Mouse (Mus musculus) cerebellum, adult 9-10 months (tissue): Measurements from ENCODE around the gene Cmtr1.
"Not testable (repeated sequence)": the region's sequence is repeated elsewhere in the genome, so short reads cannot be mapped to it uniquely, and the experiment has no call there.

ENCODE experiments used
- DNase-seq: peaks from one replicate; pipeline ENCODE4 v3.0.0; 2022

The Cmtr1 gene

DNA sequence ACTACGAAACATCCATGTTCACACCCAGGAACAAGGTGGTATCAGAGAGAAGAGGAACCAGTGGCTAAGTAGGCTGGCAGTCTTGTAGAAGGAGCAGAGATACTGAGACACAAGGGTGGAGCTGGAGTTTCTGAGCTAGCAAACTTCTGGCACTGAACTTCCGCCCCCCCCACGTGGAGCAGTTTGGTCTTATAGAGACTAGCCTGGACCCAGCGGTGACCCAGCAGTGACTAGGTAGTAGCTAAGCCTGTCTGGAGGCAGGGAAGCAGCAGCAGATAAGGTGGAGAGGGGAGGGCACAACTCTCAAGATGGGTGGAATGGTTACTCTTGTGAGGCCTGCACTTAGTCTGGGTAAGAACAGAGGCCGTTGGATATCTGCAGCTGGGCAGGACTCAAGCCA, 48.4 kb downstream of the Cmtr1 start:
- no peak for DNase-seq

DNA sequence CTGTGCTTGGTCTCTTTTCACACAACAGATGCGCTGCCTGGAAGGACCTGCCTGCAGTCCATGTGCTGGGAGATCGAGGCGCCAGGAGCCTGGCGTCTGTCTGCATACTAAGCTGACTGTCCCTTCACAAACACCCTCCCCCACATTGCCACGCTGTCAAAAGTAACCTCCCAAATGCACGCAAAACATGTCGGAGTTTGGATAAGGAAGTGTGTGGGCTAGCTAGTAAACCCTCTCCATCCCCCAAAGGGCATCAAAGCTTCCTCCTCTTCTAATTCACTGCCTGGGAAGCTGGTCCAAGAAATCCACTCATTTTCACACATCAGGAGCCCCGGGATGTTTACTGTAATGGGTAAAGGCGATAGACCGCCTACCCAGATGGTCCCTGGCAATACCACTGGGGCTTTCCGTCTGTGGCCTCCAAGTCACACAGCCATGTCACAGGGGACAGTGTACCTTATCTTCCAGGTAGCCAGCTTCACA, 50.2 kb downstream of the Cmtr1 start:
- peak; percentile 58 for DNase-seq

DNA sequence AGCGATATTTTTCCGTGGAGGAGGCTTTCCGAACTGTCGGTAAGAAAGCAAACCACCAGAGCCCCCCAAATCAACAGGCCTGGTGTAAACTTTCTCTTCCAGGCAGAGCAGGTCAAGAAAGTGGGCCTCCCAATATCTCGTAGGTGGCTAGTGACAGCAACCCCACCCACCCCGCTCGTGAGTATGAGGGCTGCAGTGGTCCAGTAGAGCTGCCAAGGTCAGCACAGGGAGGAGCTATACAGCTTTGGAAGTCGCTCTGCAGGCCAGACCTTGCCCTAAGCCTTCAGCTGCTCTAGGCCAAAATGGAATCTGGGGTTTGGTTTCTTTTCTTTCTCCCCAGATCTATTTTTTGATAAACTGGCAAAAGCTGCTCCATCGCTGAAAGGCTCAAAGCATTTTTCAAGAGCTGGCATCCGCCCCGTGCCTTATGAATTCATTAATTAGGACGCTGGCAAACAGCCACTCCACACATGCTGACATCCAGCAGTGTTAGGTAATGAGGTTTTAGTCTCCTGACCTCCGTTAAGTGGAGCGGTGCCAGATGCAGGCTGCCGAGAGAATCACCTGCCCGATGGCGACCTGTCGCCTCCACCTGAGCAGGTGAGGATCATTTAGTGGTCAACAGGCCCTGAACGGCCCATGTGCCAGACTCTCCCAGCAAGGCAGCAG, 50.8 kb downstream of the Cmtr1 start:
- peak; percentile 96 for DNase-seq

DNA sequence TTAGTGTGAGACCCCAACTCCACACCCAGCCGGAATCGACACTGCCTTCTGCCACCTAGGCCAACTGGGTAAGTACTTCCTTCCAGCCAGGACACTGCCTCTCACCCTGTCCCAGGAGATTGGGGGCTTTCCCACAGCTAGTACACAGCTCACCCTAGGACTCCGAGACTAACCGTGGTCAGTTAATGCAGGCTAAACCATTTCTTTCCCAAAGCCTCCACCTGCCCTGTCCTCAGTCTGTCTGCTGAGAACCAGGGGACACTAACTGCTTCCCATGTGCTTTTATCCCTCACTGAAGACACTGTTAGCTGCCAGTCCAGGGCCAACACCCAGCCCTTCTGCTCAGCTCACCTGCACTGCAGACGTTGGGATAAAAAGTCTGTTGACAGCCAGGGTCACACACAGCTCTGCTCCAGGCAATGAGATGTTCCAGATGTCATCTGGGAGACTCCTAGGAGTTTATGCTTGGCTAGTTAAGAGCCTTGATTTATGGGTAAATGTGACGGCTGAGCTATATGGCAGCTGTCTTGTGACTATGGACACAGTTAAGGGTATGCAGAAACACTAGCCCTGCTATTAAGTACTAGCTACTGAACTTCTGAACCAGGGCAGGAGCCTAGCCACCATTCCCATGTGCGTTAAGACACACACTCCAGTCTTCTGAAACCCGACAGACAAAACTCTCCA, 51.5 kb downstream of the Cmtr1 start:
- no peak for DNase-seq

DNA sequence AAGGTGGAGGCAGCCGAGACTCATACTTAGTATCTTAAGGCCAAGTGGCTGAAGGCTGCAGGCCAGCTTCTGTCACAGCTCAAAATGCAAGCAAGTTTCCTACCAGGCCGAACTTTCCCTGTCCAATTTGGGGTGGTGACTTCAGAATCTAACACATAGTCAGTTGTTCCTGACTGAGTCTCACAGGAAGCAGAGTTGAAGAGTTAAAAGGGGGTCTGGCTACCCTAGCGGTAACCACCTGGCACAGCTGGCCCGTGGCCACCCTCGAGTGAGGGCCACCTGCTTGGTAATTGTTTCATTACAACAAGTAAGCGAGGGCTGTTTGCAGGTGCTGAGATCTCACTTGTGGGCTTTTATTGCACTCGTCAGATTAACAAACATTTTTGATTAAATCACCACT, 52.2 kb downstream of the Cmtr1 start:
- DNase-seq: peak; percentile 60

DNA sequence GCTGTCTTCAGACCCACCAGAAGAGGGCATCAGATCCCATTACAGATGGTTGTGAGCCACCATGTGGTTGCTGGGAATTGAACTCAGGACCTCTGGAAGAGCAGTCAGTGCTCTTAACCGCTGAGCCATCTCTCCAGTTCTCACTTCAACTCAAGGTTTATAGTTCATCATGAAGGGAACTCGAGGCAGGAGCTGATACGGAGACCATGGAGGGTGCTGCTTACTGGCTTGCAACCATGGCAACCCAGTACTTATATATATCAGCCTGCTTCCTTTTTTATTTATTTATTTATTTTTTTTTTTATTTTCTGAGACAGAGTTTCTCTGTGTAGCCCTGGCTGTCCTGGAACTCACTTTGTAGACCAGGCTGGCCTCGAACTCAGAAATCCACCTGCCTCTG, 53.3 kb downstream of the Cmtr1 start:
- DNase-seq: not testable (repeated sequence)

DNA sequence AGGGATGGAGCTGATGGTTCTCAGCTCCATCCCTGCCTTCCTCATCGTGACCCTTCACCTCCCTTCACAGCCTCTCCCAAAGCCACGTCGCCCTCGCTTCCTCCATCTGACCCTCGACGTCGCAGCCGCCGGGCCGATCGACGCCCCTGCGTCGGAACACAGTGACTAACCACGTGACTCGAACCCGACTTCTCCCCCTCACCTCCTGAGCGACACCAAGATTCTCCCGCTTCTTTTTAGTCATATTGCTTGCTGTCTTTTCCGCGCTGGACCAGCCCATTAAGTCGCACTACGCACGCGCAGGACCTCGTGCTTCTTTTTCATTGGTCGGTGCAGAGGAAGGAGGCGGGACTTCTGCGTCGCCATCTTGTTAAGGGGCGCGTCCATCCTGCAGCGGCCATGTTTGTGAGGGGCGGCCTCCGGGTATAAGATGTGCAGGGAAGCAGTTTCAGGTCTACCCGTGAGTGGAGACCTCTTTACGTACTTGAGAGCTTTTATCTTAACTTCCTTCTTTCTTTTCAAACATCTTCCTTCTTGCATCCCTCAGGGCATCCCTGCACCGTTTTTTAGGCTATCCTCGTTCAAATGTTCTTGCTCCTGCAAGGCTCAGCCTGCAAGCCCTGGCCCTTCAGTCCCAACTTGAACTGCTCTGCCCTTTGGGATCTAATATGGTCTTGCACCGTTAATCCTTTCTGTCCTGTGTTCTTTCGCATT, 56.5 kb downstream of the Cmtr1 start, which contains the start of gene Ccdc167:
Gene Ccdc167 (minus strand): TSS at position 313 of the 714 bp plus-strand sequence.
- peak; percentile 98 for DNase-seq

DNA sequence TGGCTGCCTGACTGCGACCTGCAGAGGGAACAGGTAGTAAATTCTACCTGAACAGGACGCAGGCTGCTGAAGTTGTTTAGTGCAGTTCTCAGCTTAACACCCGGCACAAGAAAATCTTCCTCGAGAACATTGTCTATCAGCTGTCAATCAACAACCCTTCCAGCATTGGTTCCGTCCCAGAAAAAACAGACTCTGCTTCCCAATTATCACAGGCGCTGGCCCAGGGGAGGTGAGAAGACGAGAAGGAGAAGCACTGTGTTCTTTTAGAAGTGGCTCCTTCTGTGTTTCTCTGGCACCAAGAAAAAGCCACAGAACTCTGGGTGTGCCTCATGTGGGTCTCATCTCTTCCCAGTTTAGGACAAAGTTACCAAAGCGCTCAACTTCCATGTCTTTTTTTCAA, 58.3 kb downstream of the Cmtr1 start:
- no peak for DNase-seq

DNA sequence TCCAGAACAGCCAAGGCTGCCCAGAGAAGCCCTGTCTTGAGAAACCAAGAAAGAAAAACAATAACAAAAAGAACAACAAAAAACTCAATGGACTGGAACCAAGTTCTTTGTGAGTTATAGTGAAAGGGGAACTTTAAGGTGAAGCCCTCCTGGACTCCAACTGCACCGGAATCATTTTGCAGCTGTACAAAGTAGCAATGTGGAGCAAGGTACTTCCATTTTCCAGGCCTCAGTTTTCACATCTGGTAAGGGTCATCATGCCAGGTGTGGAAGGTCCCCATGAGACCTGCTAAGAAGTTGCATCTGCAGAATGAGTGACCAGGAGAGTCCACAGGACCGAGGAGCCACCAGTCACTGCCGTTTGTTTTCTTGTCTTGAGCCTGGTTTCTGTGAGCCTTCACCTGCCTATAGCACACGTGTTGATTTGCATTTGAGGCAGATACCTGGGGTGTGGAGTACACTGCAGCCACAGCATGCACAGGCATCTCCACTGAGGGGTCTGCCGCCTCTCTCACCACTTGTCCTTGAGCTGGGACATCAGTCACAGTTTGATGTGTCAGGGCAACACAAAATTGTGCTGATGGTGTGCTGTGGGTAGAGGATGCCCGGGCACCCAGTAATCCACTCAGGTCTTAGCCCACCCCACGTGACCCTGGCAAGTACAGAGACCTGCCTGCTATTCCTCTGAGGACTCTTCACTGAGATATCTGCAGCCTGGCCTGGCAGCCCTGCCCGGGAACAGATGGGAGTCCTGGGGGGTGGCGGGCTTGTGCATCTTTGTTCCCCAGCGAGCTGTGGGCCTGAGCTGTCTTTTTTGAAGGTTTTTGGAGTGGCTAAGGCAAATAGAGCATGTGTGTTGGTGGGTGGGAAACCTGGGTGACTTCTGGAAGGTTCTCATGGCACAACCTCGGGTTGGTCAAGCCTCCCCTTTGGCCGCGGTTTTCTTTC, 59.5 kb downstream of the Cmtr1 start:
- peak; percentile 90 for DNase-seq

DNA sequence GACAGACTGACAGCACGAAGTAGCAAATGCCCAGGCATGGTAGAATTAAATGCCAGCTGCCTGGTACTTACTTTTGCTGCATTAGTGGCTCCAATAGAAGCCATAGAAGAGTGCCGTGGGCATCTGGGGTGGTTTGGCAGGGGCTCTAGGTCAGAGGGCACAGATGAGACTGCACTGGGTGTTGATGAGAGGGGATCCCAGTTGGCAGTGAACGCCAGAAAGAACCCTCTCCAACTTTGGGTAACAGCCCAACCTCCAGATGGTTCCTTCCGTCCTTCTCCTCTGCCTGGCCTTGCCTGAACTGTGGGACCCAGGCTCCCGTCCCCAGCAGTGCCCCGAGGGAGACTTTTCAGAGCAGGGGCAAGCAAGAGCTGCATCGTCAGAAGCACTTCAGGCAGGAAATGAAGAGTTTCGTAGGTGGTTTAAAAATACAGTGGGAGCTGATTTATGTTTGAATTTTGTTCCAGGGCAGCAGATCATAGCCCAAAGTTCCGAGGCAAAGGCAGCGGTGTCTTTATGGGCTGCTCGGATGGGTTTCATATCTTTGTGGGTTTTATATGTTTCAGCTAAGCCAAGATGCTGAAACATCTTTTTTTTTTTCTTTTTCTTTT, 60.5 kb downstream of the Cmtr1 start:
- no peak for DNase-seq

DNA sequence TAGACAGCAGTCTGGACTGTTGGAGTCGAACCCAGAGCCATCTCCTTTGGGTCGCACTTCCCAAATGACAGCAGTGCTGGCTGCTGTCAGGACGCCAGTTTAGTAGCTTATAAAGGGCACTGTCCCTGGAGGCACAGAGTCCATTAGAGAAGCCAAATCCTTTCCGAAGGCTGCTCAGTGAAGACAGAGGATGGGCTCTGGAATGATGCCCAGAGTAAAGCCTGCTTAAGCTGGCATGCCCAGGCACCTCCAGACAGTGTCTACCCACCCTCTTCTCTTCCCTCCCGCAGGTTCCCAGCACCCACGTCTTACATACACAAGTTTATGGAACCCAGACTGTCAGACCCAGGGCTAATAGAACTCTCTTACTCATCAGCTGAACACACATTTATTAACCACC, 64.2 kb downstream of the Cmtr1 start:
- DNase-seq: no peak

DNA sequence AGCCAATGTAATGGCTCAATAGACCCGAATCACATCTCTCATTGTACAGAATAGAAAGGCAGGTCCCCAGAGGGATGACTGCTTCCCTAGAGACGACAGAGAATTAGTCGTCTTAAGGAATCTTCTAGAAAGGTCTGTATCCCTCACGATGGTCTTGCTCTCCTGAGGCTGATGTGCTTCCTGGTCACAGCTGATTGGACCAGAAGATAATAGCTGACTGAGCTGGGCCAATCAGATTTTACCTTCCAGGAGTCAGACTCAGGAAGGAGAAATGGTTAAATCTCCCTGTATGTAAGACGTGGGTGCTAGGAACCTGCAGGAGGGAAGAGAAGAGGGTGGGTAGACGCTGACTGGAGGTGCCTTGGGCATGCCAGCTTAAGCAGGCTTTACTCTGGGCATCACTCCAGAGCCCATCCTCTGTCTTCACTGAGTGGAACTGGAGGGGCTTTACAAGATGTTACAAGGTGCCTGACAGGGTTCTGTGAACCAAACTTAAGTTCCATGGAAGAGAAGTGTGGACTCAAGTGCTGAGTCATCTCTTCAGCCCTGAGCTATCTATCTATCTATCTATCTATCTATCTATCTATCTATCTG, 64.7 kb downstream of the Cmtr1 start:
- no peak for DNase-seq

DNA sequence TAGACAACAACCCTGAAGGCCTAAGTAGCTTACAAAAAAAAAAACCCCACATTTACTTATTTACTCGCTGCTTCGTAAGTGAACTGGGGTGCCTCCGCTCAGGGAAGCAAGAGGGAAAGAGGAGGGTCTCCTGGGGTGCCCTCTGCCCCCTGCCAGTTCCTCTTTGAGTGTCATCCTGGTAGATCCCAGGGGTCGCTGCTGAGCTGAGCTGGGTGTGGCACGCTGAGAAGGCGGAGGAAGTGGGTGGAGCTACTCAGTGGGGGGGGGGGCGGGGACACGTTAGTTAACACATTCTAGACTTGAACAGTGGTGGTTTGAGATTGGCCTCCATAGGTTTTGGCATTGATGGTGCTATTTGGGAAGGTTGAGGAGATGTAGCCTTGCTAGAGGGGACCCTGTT, 67.7 kb downstream of the Cmtr1 start:
- DNase-seq: no peak

DNA sequence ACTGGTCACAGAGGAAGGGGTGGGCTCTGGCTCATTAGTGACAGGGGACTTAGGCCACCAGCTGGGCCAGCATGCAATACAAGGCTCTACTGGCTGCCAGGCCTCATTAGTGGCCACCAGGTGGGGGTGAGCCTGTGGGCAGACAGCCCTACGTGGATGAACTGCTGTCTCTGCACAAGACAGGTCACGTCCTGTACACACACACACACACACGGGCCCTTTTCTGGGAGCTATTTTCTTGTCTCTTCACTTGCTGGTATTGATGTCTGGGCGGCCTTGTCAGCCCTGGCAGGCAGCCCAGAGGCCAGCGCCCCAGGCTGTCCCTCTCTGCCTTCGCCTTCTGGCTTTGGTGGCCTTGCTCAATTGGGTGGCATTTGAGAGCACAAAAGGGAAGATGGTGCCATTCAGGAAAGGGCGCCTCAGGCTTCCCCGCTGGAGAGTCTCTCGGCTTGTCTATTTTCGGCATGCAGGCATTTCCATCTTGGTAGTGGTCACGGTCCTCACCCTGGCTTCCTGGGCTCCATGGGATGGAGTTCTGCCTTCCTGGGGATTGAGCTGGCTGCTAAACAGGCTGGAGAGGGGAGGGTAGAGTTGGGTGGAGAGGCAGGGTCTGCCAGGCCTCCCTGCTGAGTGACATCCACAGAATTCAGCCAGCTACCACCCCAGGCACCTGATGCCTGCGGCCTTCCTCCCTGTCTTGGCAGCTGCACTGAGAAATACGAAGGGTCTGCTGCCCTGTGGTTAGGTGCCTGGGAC, 70.3 kb downstream of the Cmtr1 start:
- peak; percentile 76 for DNase-seq

DNA sequence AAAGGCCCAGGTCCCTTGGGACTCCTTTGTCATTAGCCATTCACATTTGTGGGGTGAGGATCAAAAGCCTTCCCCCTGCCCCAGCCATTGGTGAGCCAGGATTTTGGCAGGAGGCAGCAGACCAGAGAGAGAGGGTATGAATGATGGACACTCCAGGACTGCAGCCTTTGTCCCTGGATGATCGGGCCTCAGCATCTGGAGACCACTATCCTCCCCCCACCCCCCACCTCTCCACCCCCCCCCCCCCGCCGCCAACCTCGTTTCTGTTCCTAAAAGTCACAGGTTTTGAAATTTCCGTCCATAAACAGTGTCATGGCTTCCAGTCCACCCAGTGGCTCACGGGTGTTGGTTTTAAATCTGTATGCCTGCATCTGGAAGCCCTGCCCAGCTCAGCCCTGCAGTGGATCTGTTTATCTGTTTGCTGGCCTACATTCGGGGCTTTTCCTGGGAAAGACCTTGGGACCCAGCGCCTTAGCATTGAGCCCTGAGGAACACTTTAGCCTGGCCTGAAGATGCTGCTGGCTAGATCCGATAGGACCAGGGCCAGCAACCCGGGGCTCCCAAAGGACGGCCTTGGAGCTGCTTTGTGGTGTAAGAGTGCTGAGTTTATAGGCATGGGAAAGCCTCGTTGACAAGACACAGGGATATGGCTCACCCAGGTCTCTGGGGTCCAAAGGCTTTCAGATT, 71.0 kb downstream of the Cmtr1 start:
- DNase-seq: no peak

DNA sequence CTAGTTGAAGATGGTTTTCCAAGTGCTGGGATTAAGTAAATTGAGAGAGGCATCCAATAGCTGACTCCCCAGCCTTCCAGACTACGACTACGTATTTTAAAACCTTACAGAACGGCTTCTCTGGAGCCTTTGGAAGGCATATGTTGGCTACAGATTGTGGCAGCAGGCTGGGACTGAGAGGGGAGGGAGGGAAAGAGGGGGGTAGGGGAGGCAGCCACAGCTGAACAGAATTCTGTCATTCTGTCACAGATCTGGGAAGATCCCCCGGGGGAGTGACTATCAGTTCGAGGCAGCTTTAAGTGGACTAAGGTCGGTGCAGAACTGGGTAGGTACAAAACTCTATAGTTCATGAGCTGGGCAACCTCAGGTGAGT, 71.5 kb downstream of the Cmtr1 start:
- peak; percentile 50 for DNase-seq

DNA sequence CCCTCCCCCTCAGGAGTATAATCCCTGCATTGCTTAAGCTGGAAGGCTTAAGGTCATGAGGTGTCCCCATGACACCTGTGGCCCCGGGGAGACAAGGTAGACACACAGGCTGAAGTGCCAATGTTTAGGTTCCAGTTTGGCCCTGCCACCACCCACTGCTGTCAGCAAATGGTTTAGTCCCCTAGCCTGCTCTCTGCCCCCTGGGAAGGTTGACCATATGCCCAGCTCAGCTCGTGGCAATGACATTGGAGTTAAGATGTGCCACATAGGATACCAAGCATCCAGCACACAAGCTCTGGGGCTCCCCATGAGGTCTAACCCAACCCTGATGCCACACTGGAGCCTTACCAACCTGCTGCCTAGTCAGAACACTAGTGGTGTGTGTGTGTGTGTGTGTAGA, 72.1 kb downstream of the Cmtr1 start:
- DNase-seq: no peak

DNA sequence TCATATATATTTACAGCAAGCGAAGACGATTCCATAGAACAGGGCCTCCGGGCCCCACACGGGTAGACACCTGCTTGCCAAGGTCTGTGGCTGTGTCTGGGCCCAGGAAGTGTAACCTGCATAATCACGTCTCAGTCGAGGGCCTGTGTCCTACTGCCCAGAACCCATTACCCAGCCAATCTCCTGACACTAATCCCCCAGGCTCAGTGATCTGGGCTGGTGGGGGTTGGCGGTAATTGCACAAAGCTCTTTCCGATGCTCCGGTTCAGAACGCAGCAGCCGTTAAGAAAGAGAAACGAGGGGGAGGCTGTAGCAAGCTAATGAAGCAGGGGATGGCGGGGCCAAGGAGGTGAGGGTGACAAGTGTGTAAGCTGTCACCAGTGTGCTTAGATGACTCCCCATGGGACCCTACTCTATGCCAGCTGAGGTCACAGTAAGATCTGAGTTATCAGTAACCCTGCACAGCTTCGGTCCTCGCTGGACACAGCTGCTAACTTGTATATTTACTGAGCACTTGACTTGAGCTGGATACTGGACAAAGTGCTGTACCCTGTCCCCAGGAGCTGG, 76.1 kb downstream of the Cmtr1 start:
- no peak for DNase-seq

DNA sequence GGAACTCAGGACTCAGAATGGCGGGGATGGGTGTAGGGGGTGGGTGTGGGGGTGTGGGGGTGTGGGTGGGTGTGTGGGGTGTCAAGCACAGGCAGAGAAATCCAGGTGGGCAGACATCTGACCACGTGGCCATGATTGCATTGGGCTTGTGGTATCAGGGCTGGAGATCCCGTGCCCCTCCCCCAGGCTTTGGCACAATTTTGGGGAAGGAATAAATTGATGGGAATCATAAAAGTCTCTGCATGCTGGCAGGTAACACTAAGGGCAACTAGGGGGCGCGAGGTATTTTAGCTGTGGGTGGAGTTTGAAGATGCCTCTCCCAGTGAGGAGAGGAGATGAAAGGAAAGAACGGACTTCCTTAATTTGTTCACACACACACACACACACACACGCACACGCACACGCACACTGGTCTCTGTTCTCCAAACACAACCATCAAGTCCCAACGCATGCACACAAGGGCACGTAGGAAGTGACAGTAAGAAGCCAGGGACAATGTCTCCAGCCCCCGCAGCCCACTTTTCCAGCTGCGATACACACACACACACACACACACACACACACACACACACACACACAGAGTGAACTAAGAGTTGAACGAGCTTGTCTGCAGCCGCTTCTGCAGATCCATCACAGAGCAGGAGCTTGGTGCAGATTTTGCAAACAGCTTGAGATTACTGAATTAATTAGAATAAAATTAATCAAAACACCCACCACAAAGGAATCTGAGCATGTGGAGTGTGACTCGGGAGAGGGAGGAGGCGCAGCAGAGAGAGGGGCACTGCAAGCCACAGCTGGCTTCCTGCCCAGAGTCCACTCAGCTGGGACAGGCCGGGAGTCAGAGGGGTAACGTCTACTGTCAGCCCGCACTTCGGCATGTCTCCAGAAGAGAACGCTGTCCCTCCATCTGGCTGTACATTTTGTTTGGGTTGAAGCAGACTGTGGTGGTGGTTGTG, 77.7 kb downstream of the Cmtr1 start:
- no peak for DNase-seq
